Mouse (Mus musculus): Measurements from ENCODE around the gene Tmem269.

GRCm38 (mm10) chr4:119189392-119189791 lies 28.6 kb downstream of the Tmem269 start:
- TF ChIP-seq POLR2A (IDR thresholded peaks at IDR 0.05; ENCODE audit: borderline replicate concordance, control insufficient read depth, low read depth, low read length), result no peak
- TF ChIP-seq CTCF (IDR thresholded peaks at IDR 0.05; ENCODE audit: control insufficient read depth, insufficient read depth, low read length), result no peak

Data from bone marrow, adult 2 months (tissue).